Mouse (Mus musculus) mouse embryonic stem cell (cell line): ENCODE measurements around the gene Rbmxl1.
"Not testable (repeated sequence)": the region's sequence is repeated elsewhere in the genome, so short reads cannot be mapped to it uniquely, and the experiment has no call there.

Experiments
- in situ Hi-C, 2 experiments: fragments of 300-500 bp; cut with MboI; formaldehyde crosslinking; loops; 1 replicate in 1 of 2; 3 replicates in 1 of 2; pipeline ENCODE4 v1.14.3; 2019 to 2020; ENCODE audit warnings: low sequenced_read_pairs in 2 of 2, low pct_unique_long_range_greater_than_20kb in 1 of 2, mixed read lengths in 1 of 2; ENCODE audit not compliant: unreplicated experiment in 1 of 2

Rbmxl1 gene

GRCm38 (mm10) chr8:78508719-78509272, at the start of gene Rbmxl1:
TSS of gene Rbmxl1 (minus strand) at chr8:78508898.
- in situ Hi-C loops, result no loop called here

DNA sequence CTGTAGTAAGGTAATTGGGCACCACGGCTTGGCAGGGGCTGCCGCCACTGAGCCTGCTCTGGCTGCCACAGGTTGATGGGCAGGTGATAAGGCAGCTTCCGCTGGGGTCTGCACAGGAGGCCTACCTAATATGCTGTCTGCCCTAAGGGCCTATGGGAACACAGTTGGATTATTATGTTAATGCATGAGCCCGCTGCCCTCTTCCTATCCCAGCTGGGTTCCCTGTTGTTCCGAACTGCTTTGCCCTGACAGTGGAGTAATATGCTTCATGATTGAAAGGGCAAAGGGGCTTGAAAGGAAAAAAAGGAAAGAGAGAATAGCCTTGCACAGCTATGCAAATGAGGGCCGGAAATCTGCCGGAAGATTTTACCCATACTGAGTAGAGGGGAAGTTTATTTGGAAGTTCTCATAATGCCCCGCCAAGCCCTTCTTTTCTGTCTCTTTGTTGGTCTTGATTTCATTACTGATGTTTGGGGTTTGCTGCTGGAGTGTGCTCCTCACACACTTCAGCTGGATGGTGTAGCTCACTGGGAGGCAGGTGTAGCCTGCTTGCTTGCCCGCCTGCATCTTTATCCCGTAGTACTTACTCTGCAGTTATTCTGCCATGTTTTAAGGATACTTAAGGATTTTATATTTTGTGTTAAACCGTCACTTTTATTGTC, 48.2 kb upstream of the Rbmxl1 start:
- in situ Hi-C loops, result no loop called here

GRCm38 (mm10) chr8:78555817-78556216, 47.1 kb upstream of the Rbmxl1 start:
- in situ Hi-C loops, result no loop called here

- in situ Hi-C loops, result no loop called here
Observed at GRCm38 (mm10) chr8:78550752-78551134, 42.0 kb upstream of the Rbmxl1 start.

DNA sequence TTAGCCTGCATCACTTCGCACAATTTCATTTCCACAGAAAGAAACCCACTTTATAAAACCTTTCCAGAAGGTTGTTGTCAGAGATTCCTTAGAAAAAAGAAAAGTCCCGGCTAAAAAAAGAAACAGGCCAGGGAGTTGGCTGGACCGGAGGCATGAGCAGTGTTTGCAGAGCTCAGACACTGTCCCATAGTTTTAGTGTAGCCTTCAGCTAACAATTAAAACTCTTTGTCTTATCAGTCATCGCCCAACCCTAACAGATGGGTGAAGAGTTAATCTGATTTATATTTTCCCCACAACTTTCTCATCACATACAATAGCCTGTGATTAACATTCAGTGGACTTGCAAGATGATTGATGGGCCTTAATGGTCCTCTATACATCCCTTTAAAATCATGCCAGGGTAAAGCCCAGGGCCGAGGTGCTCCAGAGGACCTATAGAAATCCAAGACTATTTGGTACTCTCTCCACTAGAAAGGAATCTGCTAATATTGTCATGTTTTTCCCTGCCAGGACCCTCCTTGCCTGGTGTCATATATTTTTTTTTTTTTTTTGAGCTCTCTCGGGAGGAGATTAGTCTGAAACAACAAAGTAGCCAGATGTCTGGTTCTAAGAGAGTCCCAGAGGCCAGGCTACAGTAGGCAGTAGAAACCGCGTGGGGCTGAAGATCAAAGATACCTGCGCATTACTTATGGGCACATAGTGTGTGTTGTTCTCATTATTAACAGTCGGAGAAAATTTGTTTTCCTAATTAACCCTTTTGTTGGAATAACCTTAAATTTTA, 41.5 kb upstream of the Rbmxl1 start:
- in situ Hi-C loops, result no loop called here

GRCm38 (mm10) chr8:78545153-78545817, 36.6 kb upstream of the Rbmxl1 start:
- in situ Hi-C loops, result not testable (repeated sequence)

DNA sequence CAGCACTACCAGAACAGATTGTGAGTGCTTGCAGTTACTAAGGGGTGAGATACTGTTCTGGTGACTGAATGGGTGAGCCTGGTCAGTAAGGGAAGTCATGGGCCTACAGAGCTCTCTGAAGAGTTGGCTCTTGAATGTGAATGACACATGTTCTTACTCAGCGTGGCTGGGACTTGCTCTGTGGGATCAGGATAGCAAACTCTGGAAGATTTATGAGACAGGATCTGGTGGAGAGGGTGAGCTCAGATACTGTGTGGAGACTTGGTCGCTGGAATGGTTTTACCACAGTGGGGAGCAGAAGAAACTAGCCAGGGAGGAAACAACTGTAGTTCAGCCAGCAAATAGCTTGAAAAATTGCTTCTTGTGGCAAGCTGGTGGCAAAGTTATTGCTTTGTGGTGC, 35.8 kb upstream of the Rbmxl1 start:
- in situ Hi-C loops, result no loop called here

- in situ Hi-C loops, result no loop called here
Observed at GRCm38 (mm10) chr8:78543621-78544020, 34.9 kb upstream of the Rbmxl1 start.

GRCm38 (mm10) chr8:78542670-78543069, 34.0 kb upstream of the Rbmxl1 start:
- in situ Hi-C loops, result not testable (repeated sequence)

GRCm38 (mm10) chr8:78537795-78538194, 29.1 kb upstream of the Rbmxl1 start:
- in situ Hi-C loops, result no loop called here

DNA sequence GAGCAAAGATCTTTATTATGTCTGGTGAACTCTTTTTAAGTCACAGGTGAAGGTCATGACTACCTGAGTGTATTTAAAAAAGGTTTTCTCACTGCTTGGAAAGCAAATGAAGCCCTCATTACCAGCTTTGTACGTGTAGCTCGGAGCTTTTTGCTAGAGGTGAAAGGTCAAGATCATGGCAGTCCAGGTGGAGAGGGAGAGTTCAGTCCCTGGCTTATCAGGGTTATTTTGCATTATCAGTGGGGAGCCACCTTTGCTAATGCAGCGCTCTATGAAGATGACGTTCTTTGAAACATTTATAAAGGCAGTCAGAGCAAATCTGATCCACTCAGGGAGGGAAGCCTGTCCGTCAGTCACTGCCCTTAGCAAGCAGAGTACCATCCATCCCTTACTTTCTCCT, 28.0 kb upstream of the Rbmxl1 start:
- in situ Hi-C loops, result no loop called here

- in situ Hi-C loops, result no loop called here
Observed at GRCm38 (mm10) chr8:78533981-78534380, 25.3 kb upstream of the Rbmxl1 start.

DNA sequence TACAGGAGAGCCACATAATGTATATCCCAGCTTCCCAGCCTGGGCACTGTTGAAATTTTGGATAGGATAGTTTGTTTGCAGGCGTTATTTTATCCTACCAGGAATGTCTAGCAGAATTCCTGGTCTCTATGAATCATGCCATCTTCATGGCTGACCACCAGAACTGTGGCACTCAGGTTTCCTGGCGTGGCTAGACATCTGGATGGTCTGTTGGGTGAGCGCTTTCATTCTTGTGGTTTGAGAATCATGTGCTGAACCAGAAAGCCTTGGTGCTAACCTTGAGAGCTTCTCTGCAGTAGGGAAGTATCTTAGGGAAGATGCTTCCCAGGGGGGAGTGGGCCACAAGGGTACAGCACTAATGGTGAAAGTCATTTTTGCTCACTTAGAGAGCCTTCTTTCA, 6.4 kb upstream of the Rbmxl1 start:
- in situ Hi-C loops, result no loop called here

- in situ Hi-C loops, result no loop called here
Observed at GRCm38 (mm10) chr8:78514706-78515105, 6.0 kb upstream of the Rbmxl1 start.

- in situ Hi-C loops, result no loop called here
Observed at GRCm38 (mm10) chr8:78513106-78513505, 4.4 kb upstream of the Rbmxl1 start.

- in situ Hi-C loops, result no loop called here
Observed at GRCm38 (mm10) chr8:78510926-78511325, 2.2 kb upstream of the Rbmxl1 start.

DNA sequence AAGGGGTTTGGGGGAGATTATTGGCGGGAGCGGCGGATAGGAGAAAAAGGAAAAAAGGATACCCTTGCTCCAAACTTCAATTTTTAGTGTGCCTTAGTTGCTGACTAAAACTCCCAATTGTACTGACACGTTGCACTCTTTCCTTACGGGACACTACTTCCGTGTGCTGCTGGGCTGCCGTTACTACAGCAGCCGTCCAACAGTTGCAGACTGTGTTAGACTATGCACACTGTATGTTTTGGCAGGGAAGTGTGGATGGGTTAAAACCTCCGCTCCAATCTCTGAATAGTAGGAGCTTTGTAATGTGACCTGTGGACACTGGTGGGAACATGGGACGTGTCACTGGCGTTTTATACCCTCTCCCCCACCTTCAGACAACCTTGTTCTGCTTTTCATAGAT, 1.4 kb upstream of the Rbmxl1 start:
- in situ Hi-C loops, result no loop called here

DNA sequence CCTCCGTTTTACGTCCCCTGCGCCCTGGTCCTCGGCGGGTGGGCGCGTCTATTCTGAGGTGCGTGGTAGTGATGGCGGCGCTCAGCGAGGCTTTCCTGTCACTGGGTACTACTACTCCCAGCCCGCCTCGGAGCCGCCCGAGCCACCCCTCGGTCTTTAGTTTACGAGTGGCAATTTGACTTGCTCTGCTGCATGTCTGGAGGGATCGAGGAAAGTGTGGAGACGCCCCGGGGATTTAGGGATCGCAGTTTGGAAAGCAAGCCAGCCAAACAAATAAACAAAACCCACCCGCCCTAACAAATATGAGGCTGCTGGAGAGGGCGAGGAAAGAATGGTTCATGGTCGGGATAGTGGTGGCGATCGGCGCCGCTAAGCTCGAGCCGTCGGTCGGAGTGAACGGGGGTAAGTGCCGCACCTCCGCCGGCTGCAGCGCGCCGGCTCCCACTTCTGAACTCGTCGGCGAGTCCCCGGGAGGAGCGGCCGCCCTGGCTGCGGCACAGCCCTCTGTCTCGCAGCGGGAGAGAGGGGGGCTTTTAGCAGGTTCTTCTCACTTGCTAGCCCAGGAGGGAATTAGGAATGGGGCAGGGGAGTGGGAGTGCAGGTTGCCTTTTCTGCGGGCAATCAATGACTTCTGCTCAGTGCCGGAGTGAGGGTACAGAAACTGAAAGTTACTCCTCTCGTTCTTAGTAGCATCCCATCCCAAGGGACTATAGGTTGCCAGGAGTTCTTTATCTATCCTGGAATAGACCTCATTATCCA, 754 bp upstream of the Rbmxl1 start, which contains the start of gene Slc10a7:
Gene Slc10a7 (plus strand): TSS at position 74 of the 759 bp plus-strand sequence.
- in situ Hi-C loops, result no loop called here
